Mouse (Mus musculus) naive thymus-derived CD4-positive, alpha-beta T cell, adult 2 months (primary cell): ENCODE data around the gene Col4a1.

Experiments
- DNase-seq: peaks from one replicate; pipeline ENCODE4 v3.0.0-alpha.2; 2011; ENCODE audit warnings: low read depth

The Col4a1 gene

DNA sequence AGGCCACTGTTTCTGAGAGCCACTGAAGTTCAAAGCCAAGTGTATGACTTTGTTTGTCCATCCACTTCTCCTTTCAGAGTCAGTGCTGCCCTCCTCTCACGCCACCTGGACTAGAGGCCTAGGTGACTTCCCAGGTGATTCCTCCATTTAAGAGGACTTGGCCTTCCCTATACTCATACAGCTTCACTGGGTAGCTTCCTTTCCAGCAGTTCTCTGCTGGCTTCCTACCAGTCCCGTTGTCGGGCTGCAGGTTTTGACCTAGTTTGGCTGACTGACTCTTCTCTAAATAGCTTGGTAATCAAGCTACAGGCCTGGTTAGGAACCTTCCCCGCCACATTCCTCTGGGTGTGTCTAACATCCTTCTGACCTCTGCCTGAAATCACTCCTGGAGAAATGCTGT lies 18.9 kb upstream of the Col4a1 start:
- no peak for DNase-seq

- DNase-seq: no peak
Measured at GRCm38 (mm10) chr8:11327722-11328417, 15.2 kb upstream of the Col4a1 start.

GRCm38 (mm10) chr8:11327298-11327697 lies 14.7 kb upstream of the Col4a1 start:
- no peak for DNase-seq

- no peak for DNase-seq
Measured at GRCm38 (mm10) chr8:11324801-11325395, 12.3 kb upstream of the Col4a1 start.

DNA sequence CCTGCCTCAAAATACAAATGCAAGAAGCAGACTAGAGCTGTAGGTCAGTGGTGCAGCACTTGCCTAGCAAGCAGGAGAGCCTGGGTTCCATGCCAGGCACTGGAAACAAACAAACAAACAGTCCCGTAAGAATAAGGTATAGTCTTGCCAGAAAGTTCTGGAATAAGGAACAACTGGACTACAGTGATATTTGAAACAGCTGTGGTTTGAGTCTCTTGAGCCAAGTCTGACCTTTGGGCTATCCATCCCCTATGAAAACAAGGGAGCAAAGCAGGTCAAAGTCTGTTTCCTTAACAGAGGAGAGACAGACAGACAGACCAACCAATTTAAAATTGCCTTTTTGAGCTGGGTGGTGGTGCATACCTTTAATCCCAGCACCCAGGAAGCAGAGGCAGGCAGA lies 11.1 kb upstream of the Col4a1 start:
- DNase-seq: no peak

GRCm38 (mm10) chr8:11322724-11323585 lies 10.3 kb upstream of the Col4a1 start:
- no peak for DNase-seq

DNA sequence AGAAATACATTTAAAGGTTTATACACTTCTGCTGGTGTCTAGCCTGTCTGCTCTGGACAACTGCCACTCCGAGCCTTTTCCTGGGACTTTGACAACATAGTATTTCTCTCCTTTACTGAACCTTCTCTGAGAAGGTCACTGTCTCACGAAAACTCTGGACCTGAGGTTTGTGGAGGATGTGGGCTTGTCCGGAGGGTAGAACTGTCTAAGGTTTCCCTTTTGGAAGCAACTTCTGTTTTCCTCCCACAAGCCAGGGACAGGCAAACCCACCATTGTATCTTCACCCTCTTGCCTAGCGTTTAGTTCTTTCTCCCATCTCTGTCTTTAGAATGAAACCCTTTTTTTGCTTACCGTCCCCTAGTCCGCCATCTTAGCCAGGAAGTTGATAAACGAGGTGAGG lies 9.2 kb upstream of the Col4a1 start:
- DNase-seq: no peak

DNA sequence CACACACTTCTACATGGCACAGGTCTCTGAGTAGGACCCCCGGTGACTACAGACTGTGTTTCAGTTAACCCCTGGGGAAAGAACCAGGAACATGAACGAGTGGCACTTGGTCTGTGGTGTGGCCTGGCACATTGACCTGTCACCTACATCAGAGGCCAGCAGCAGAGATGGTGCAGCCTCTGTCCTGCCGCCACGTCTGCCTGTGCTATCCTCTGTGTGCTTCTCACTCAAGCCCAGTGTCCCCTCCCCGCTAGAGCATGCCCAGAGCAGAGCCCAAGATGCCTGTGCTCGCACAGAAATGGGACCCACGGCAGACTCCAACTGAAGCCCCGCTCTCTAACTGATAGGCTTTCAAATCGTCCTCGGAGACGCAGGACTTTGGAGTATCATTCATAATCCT lies 6.8 kb upstream of the Col4a1 start:
- no peak for DNase-seq

- DNase-seq: no peak
Measured at GRCm38 (mm10) chr8:11316118-11316517, 3.5 kb upstream of the Col4a1 start.

DNA sequence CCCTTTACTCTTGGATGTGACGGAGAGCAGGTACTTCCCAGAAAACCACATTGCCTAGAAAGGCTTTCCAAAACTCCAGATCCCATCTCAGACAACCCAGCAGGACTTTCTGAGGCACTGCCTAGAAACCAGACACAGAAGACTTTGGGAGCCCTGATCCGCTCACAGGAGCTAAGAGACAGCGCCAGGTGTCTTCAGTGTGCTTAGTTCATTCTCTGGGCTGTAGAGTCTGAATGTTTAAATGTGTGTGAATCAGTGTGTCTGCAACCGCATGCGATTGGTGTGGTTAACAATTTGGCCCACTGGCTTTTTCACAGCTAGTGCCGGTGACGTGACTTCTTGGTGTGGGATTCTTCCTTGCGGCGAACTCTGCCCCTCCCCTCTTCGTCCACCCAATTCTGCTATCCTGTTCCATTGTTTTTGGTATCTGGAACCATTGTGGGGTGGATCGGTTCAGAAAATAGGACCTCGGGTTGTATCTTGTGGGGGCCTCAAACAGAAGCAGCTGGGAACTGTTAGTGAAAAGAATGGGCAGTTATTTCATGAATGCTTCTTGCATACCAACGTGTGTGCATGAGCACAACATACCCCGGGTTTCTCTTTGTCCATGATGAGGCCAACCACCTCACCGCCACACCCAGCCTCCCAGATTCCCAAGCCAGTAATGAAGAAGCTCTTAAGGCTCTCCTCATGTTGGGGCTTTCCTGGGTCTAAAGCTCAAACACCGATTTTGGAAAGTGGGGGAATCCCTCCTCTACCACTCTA lies 2.7 kb upstream of the Col4a1 start:
- DNase-seq: no peak

GRCm38 (mm10) chr8:11314613-11315012 lies 2.0 kb upstream of the Col4a1 start:
- no peak for DNase-seq

GRCm38 (mm10) chr8:11313176-11314111 lies 818 bp upstream of the Col4a1 start:
- no peak for DNase-seq

DNA sequence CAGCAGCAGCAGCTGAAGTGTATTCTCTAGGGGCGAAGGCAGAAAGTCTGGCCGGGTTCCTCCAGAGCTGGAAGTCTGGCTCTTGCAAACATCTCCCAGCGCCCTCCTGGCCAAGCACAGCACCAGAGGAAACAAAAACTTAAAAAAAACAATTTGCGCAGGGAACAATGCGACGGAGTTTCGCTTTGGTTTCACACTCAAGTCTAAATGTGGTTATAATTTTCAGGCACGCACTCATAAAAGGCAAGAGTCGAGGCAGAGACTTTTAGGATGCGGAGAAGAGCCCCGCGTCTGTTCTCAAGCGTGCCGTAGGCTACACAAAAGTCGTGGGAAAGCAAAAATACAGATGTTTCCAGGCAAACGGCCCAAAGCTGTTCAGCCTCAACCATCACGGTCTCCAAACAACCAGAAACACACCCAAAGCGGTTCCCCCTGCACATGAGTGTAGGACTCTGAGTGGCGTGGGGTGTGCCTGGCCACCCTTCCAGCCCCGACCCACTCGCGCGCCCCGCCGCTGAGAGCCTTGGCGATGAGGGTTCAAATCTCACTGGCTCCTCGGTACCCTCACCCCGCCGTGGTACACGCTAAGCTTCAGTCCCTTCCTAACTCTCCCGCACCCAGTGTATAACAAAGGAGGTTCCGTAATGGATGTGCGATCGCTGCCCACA lies 811 bp downstream of the Col4a1 start:
- no peak for DNase-seq

GRCm38 (mm10) chr8:11310049-11310448 lies 2.6 kb downstream of the Col4a1 start:
- DNase-seq: no peak

DNA sequence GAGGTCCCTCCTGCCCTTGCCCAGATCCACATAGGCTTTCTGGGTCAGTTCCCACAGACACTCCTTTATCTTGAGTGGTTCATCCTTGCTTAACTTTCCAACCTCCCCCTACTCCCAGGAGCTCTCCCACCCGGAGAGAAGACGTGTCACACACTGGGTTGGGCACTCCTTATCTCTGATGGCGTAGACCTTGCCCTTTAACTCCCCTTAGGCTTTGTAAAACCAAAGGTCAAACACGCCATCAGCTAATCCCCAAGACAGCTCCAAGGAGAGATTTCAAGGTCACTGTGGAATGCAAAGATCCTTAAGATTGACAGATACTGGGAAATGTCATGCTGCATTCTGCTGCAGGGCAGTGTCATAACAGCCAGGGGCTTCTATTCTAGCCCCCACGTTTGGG lies 3.4 kb downstream of the Col4a1 start:
- DNase-seq: no peak

DNA sequence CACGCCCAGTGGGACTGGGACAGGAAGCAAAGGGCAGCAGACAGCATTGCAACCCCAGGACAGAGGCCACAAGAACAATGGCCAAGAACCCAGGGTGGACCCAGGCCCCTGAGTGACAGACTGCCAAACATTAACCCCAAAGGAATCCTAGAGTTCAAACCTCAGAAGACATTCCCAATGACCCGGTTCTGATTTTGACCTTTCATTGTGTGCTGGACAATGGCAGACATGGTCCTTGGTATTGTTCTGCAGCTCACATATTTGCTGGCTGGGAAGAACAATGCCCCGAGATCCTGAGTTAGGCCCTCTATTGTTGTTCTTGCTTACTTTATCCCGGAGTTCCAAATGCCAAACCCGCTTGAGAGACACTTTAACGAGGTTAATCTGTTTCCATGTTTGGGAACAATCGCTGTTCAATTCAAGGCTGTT lies 4.0 kb downstream of the Col4a1 start:
- no peak for DNase-seq

DNA sequence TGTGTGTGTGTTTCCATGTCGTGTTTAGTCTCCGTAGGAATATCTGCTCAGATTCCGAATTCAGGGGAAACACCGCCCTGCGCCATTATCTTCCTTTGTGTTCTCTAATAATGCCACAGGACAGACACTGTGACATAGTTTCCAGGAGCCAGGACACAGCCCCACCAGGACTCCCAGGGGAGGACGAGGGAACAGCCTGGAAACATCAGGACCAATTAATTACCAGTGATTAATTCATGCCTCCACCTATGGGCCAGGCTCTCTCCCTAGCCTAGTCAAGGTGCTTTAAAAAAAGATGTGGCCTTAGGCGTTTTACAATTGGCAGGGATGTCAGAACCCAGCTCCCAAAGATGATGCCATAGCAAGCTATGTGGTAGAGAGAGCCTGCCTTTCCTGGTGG lies 5.2 kb downstream of the Col4a1 start:
- DNase-seq: no peak

- no peak for DNase-seq
Measured at GRCm38 (mm10) chr8:11305539-11305938, 7.1 kb downstream of the Col4a1 start.

GRCm38 (mm10) chr8:11304027-11304601 lies 8.5 kb downstream of the Col4a1 start:
- DNase-seq: no peak

- DNase-seq: no peak
Measured at GRCm38 (mm10) chr8:11300436-11300835, 12.2 kb downstream of the Col4a1 start.

DNA sequence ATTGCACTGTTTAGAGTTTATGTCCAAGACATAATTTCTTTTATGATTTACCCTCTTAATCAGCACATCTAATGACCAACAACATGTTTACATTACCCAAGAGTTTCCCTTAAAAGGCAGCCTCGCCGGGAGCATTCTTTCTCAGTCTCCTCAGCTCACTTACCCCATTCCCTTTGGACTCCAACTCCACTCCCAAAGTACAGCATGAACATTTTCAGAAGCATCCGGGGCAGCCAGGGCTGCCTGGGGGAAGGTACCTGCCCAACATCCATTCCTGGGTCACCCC lies 13.4 kb downstream of the Col4a1 start:
- DNase-seq: no peak
